Mouse (Mus musculus): ENCODE results near the gene Chst1. TPM values are rescaled to one million over a fixed set of nuclear protein-coding genes. Genes with fewer than 3 reads are reported as not detected.

Gene Chst1
- total RNA-seq (2017) = 0.20 TPM in 1 of 2 replicates, not detected in the other

- peak; percentile 20 to 41; a peak in 2 of 4 replicates for ATAC-seq (replicated peaks in 1 of 2; ENCODE audit: insufficient read depth in 1 of 2, low FRiP score in 2 of 2, low TSS enrichment in 1 of 2, low read depth in 1 of 2, poor library complexity in 2 of 2, severe bottlenecking in 2 of 2)
Measured at GRCm38 (mm10) chr2:92599487-92600347, at the start of gene Chst1. Chst1 (plus strand) TSS chr2:92599707.

- ATAC-seq (replicated peaks in 1 of 2; ENCODE audit: insufficient read depth in 1 of 2, low FRiP score in 2 of 2, low TSS enrichment in 1 of 2, low read depth in 1 of 2, poor library complexity in 2 of 2, severe bottlenecking in 2 of 2) = no peak
Measured at GRCm38 (mm10) chr2:92550051-92550450, 49.5 kb upstream of the Chst1 start.

- ATAC-seq (replicated peaks in 1 of 2; ENCODE audit: insufficient read depth in 1 of 2, low FRiP score in 2 of 2, low TSS enrichment in 1 of 2, low read depth in 1 of 2, poor library complexity in 2 of 2, severe bottlenecking in 2 of 2) = no peak
Measured at GRCm38 (mm10) chr2:92554536-92554935, 45.0 kb upstream of the Chst1 start.

- ATAC-seq (replicated peaks in 1 of 2; ENCODE audit: insufficient read depth in 1 of 2, low FRiP score in 2 of 2, low TSS enrichment in 1 of 2, low read depth in 1 of 2, poor library complexity in 2 of 2, severe bottlenecking in 2 of 2) = peak; percentile 89 to 90
Measured at GRCm38 (mm10) chr2:92562930-92563329, 36.6 kb upstream of the Chst1 start.

- no peak for ATAC-seq (replicated peaks in 1 of 2; ENCODE audit: insufficient read depth in 1 of 2, low FRiP score in 2 of 2, low TSS enrichment in 1 of 2, low read depth in 1 of 2, poor library complexity in 2 of 2, severe bottlenecking in 2 of 2)
Measured at GRCm38 (mm10) chr2:92570623-92571022, 28.9 kb upstream of the Chst1 start.

GRCm38 (mm10) chr2:92577824-92578223 is 21.7 kb upstream of the Chst1 start:
- ATAC-seq (replicated peaks in 1 of 2; ENCODE audit: insufficient read depth in 1 of 2, low FRiP score in 2 of 2, low TSS enrichment in 1 of 2, low read depth in 1 of 2, poor library complexity in 2 of 2, severe bottlenecking in 2 of 2) = no peak

- no peak for ATAC-seq (replicated peaks in 1 of 2; ENCODE audit: insufficient read depth in 1 of 2, low FRiP score in 2 of 2, low TSS enrichment in 1 of 2, low read depth in 1 of 2, poor library complexity in 2 of 2, severe bottlenecking in 2 of 2)
Measured at GRCm38 (mm10) chr2:92581302-92581701, 18.2 kb upstream of the Chst1 start.

- no peak for ATAC-seq (replicated peaks in 1 of 2; ENCODE audit: insufficient read depth in 1 of 2, low FRiP score in 2 of 2, low TSS enrichment in 1 of 2, low read depth in 1 of 2, poor library complexity in 2 of 2, severe bottlenecking in 2 of 2)
Measured at GRCm38 (mm10) chr2:92582596-92582995, 16.9 kb upstream of the Chst1 start.

GRCm38 (mm10) chr2:92587806-92588205 is 11.7 kb upstream of the Chst1 start:
- ATAC-seq (replicated peaks in 1 of 2; ENCODE audit: insufficient read depth in 1 of 2, low FRiP score in 2 of 2, low TSS enrichment in 1 of 2, low read depth in 1 of 2, poor library complexity in 2 of 2, severe bottlenecking in 2 of 2) = no peak

- no peak for ATAC-seq (replicated peaks in 1 of 2; ENCODE audit: insufficient read depth in 1 of 2, low FRiP score in 2 of 2, low TSS enrichment in 1 of 2, low read depth in 1 of 2, poor library complexity in 2 of 2, severe bottlenecking in 2 of 2)
Measured at GRCm38 (mm10) chr2:92594929-92595730, 4.4 kb upstream of the Chst1 start.

GRCm38 (mm10) chr2:92597291-92597690 is 2.2 kb upstream of the Chst1 start:
- ATAC-seq (replicated peaks in 1 of 2; ENCODE audit: insufficient read depth in 1 of 2, low FRiP score in 2 of 2, low TSS enrichment in 1 of 2, low read depth in 1 of 2, poor library complexity in 2 of 2, severe bottlenecking in 2 of 2) = no peak

GRCm38 (mm10) chr2:92598941-92599486 is 493 bp upstream of the Chst1 start:
- no peak for ATAC-seq (replicated peaks in 1 of 2; ENCODE audit: insufficient read depth in 1 of 2, low FRiP score in 2 of 2, low TSS enrichment in 1 of 2, low read depth in 1 of 2, poor library complexity in 2 of 2, severe bottlenecking in 2 of 2)

GRCm38 (mm10) chr2:92600348-92600670 is 802 bp downstream of the Chst1 start:
- no peak for ATAC-seq (replicated peaks in 1 of 2; ENCODE audit: insufficient read depth in 1 of 2, low FRiP score in 2 of 2, low TSS enrichment in 1 of 2, low read depth in 1 of 2, poor library complexity in 2 of 2, severe bottlenecking in 2 of 2)

- no peak for ATAC-seq (replicated peaks in 1 of 2; ENCODE audit: insufficient read depth in 1 of 2, low FRiP score in 2 of 2, low TSS enrichment in 1 of 2, low read depth in 1 of 2, poor library complexity in 2 of 2, severe bottlenecking in 2 of 2)
Measured at GRCm38 (mm10) chr2:92601246-92601645, 1.7 kb downstream of the Chst1 start.

GRCm38 (mm10) chr2:92602073-92602472 is 2.6 kb downstream of the Chst1 start:
- ATAC-seq (replicated peaks in 1 of 2; ENCODE audit: insufficient read depth in 1 of 2, low FRiP score in 2 of 2, low TSS enrichment in 1 of 2, low read depth in 1 of 2, poor library complexity in 2 of 2, severe bottlenecking in 2 of 2) = no peak

GRCm38 (mm10) chr2:92603591-92603990 is 4.1 kb downstream of the Chst1 start:
- ATAC-seq (replicated peaks in 1 of 2; ENCODE audit: insufficient read depth in 1 of 2, low FRiP score in 2 of 2, low TSS enrichment in 1 of 2, low read depth in 1 of 2, poor library complexity in 2 of 2, severe bottlenecking in 2 of 2) = no peak

GRCm38 (mm10) chr2:92604565-92604964 is 5.1 kb downstream of the Chst1 start:
- no peak for ATAC-seq (replicated peaks in 1 of 2; ENCODE audit: insufficient read depth in 1 of 2, low FRiP score in 2 of 2, low TSS enrichment in 1 of 2, low read depth in 1 of 2, poor library complexity in 2 of 2, severe bottlenecking in 2 of 2)

- no peak for ATAC-seq (replicated peaks in 1 of 2; ENCODE audit: insufficient read depth in 1 of 2, low FRiP score in 2 of 2, low TSS enrichment in 1 of 2, low read depth in 1 of 2, poor library complexity in 2 of 2, severe bottlenecking in 2 of 2)
Measured at GRCm38 (mm10) chr2:92605995-92606394, 6.5 kb downstream of the Chst1 start.

Measured in hematopoietic stem cell, adult 5-6 weeks (primary cell).